Mouse (Mus musculus) C2C12 (cell line): ENCODE measurements at regions not wholly inside any gene's neighbourhood (a gene's known extent, or its start where the extent isn't known, plus 50 kb on each side); places are given as distances from the start of the nearest gene placed in this dataset.

Experiments used
- CEBPB ChIP-seq: IDR thresholded peaks from one replicate; pipeline ENCODE4 v1.6.1; 2011; ENCODE audit warnings: low read depth, mild to moderate bottlenecking, control low read depth, moderate library complexity
- CTCF ChIP-seq: IDR thresholded peaks from one replicate; pipeline ENCODE4 v1.5.1; 2011; ENCODE audit not compliant: control insufficient read depth, insufficient read depth, insufficient read length
- MAX ChIP-seq: IDR thresholded peaks from one replicate; pipeline ENCODE4 v1.6.1; 2011; ENCODE audit warnings: mild to moderate bottlenecking, control low read depth
- MYOG ChIP-seq: IDR thresholded peaks from one replicate; pipeline ENCODE4 v1.6.1; 2011; ENCODE audit not compliant: control insufficient read depth, insufficient read length; ENCODE audit errors: extremely low read depth
- USF1 ChIP-seq: IDR thresholded peaks from one replicate; pipeline ENCODE4 v1.6.1; 2011; ENCODE audit warnings: low read depth, mild to moderate bottlenecking, control low read depth, moderate library complexity

DNA sequence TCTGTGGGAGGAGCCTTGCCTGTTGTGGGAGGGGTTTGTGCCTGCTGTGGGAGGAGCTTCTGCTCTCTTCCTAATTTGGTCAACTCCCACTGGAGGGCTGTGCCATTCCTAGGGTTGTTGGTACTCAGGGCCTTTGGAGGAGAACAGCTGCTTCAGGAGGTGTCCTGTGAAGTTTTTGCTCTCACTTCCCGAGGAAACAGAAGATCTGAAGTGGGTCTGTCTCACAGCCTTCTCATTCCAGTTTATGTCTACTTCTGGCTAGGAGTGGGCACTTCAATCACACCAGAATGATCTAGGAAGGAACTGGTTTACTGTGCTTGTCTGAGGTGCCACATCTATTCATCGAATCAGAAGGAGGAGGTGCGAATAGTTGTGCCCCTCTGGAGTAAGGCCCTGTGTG lies 125.5 kb upstream of the Zc3h12a start:
- no peak for TF ChIP-seq CTCF
- TF ChIP-seq CEBPB, result no peak
- no peak for TF ChIP-seq MYOG
- TF ChIP-seq MAX, result no peak
- TF ChIP-seq USF1, result no peak
